Mouse (Mus musculus) monocyte, adult 59 days (primary cell): ENCODE data around the gene Olfr1440. TPM values are rescaled to one million over a fixed set of nuclear protein-coding genes. Genes with fewer than 3 reads are reported as not detected.

Experiments
- total RNA-seq, 2 experiments: library from RNA; stranded (reverse); gene quantifications; one replicate each; pipeline ENCODE4 v1.2.4; 2023

The Olfr1440 gene
- not detected for total RNA-seq

DNA sequence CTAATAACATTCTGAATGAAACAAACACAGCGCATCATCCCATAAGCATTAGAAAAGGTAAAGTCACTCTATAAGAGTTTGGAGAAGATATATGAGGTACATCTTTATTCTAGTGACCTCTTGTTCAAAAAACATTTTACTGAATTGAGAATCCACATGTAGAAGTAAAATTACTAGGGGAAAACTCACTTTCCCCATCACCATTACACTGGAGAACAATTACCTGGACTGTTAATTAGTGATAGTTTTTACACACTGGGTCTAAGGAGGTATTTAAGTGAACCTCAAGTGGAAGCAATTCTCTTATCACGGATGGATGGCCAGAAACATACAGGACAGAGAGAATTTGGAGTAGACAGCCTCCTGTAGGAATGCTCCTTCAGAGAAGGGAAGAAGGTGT is at the start of gene Olfr1440:
TSS of gene Olfr1440 (plus strand) at position 301 of the 400 bp plus-strand sequence.

DNA sequence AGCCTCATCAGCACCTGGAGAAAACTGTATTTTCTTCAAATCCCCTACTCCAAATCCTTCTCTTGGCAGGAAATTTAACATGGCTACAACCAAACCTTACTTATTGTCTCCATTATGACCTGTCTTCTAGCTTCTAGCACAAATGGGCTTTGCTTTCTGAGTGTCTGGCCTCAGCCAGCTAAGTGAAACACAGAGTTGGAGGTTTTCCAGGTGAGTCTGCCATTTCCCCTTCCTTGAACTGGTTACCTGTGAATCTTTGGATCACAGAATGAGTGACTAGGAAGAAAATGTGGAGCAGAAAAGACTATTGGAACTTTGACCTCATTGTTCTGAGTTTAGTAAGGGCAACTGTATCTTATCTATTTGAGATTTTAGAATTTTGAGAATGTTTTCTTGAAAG is 30.3 kb downstream of the Olfr1440 start, which contains the start of gene Olfr1441:
TSS of gene Olfr1441 (plus strand) at position 73 of the 400 bp plus-strand sequence.

DNA sequence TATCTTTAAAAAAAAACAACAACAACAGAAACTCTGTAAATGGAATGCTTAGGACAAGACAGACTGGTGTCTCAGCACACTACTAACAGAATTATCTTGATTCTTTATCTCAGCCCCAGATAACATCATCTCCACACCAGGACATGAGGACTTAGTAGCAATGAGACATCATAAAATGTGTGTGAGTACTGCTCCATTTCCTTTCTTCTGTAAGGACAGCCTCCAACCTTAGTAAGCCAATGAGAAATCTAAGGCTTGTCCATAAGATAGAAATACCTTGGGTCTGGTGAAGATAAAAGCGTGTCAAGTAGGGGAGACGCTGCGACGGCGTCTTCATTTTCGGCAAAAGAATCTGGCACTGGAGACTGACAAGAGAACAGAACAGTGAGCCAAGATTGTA is 40.5 kb downstream of the Olfr1440 start, which contains the start of gene Pfpl:
TSS of gene Pfpl (plus strand) at position 301 of the 400 bp plus-strand sequence.

Other genes with a start within 250 kb of the Olfr1440 start
- not detected for gene Olfr1555-ps1, start 217.2 kb upstream of the Olfr1440 start, total RNA-seq
- not detected for gene Olfr1431, start 186.6 kb upstream of the Olfr1440 start, total RNA-seq
- not detected for gene Olfr1432, start 154.7 kb upstream of the Olfr1440 start, total RNA-seq
- gene Olfr262, start 145.6 kb upstream of the Olfr1440 start, total RNA-seq, result not detected
- gene Olfr235, start 126.2 kb upstream of the Olfr1440 start, total RNA-seq, result not detected
- gene Olfr1434, start 107.4 kb upstream of the Olfr1440 start, total RNA-seq, result not detected
- gene Olfr1436, start 88.1 kb upstream of the Olfr1440 start, total RNA-seq, result not detected
- gene Olfr1437, start 62.2 kb upstream of the Olfr1440 start, total RNA-seq, result not detected
- gene Olfr1438-ps1, start 51.4 kb upstream of the Olfr1440 start, total RNA-seq, result not detected
- gene Olfr1441, start 30.2 kb downstream of the Olfr1440 start, total RNA-seq, result not detected
- gene Pfpl, start 40.6 kb downstream of the Olfr1440 start, total RNA-seq, result not detected
- 1,000 to 10,000 TPM; 1,721 to 1,841 TPM for gene Mpeg1, start 73.5 kb downstream of the Olfr1440 start, total RNA-seq
- gene Dtx4, start 114.2 kb downstream of the Olfr1440 start, total RNA-seq, result 10 to 100 TPM; 11.3 to 12.3 TPM
- gene Fam111a, start 158.5 kb downstream of the Olfr1440 start, total RNA-seq, result 100 to 1,000 TPM; 104 to 119 TPM
- not detected for gene Gm4952, start 212.7 kb downstream of the Olfr1440 start, total RNA-seq
- gene Glyat, start 246.0 kb downstream of the Olfr1440 start, total RNA-seq, result not detected